Mouse (Mus musculus): ENCODE results near the gene Lmod3. TPM values are rescaled to one million over a fixed set of nuclear protein-coding genes. Genes with fewer than 3 reads are reported as not detected.
"Not testable (repeated sequence)": the region's sequence is repeated elsewhere in the genome, so short reads cannot be mapped to it uniquely, and the experiment has no call there.

Lmod3 gene
- polyA plus RNA-seq, 1 experiment from 2014 or later = not detected

DNA sequence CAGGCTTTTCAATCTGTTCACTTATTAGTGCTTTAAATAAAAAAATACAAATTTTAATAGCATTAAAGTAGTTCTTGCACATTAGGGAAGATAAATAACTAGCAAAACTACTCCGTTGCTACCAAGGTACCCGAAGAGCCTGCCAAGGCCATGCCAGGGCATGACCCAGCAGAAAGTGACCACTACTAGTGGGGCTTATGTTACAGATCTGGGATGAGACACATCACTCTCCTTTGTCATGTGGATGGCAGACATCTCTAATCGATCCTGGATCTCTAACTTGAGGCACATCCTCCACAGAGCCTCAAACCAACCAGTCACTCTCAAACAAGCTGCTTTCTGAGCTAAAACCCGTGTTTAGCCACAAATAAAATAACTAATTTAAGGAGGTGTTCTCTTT lies 14.1 kb upstream of the Lmod3 start:
- H3K4me3 ChIP-seq (ENCODE audit: low read depth, low read length) = no peak overlapping the region
- no peak overlapping the region for H3K9ac ChIP-seq (ENCODE audit: low read depth, low read length)
- H3K27ac ChIP-seq (ENCODE audit: low read length) = no peak overlapping the region
- no peak for ATAC-seq
- H3K36me3 ChIP-seq (ENCODE audit: control insufficient read depth, insufficient read depth, low read length) = no peaks in the 10 kb centered on the region
- no peaks in the 10 kb centered on the region for H3K4me1 ChIP-seq (ENCODE audit: control insufficient read depth, insufficient read depth, low read length)
- WGBS = 79% methylated on average over 4 of the region's 4 CpGs
- no peak overlapping the region for H3K4me2 ChIP-seq (ENCODE audit: low read length)
- no peaks in the 10 kb centered on the region for H3K9me3 ChIP-seq (replicated peaks; ENCODE audit: control insufficient read depth, low read length, poor library complexity, severe bottlenecking)
- H3K27me3 ChIP-seq (ENCODE audit: control insufficient read depth, insufficient read depth, low read depth, low read length) = no peaks in the 10 kb centered on the region; the same call in 1 of the 2 replicates

DNA sequence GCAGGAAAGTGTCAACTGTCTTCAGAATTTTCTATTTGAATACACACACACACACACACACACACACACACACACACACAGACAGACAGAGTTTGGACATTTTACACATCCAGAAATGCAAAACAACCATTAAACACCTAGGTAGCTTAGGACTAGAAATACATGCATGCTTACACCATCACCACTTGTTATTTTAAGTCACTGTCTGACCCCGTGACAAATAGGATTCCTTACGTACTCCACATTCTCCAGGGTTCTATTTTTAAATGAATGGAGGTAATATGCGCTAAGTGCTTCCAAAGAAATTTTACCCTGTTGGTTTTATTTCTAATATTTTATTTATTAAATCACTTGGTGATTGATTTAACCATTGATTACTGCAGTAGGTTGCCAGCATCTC lies 13.1 kb upstream of the Lmod3 start:
- H3K4me3 ChIP-seq (ENCODE audit: low read depth, low read length) = no peak overlapping the region
- H3K9ac ChIP-seq (ENCODE audit: low read depth, low read length) = no peak overlapping the region
- H3K36me3 ChIP-seq (ENCODE audit: control insufficient read depth, insufficient read depth, low read length) = no peaks in the 10 kb centered on the region
- ATAC-seq = no peak
- H3K9me3 ChIP-seq (replicated peaks; ENCODE audit: control insufficient read depth, low read length, poor library complexity, severe bottlenecking) = no peaks in the 10 kb centered on the region
- WGBS = 75% methylated on average over 3 of the region's 3 CpGs
- no peaks in the 10 kb centered on the region; the same call in 1 of the 2 replicates for H3K27me3 ChIP-seq (ENCODE audit: control insufficient read depth, insufficient read depth, low read depth, low read length)
- no peak overlapping the region for H3K27ac ChIP-seq (ENCODE audit: low read length)
- H3K4me2 ChIP-seq (ENCODE audit: low read length) = no peak overlapping the region
- no peaks in the 10 kb centered on the region for H3K4me1 ChIP-seq (ENCODE audit: control insufficient read depth, insufficient read depth, low read length)

- WGBS = 87% methylated on average over 8 of the region's 8 CpGs
- no peaks in the 10 kb centered on the region for H3K36me3 ChIP-seq (ENCODE audit: control insufficient read depth, insufficient read depth, low read length)
- H3K4me2 ChIP-seq (ENCODE audit: low read length) = no peak overlapping the region
- H3K4me1 ChIP-seq (ENCODE audit: control insufficient read depth, insufficient read depth, low read length) = no peaks in the 10 kb centered on the region
- no peak for ATAC-seq
- H3K4me3 ChIP-seq (ENCODE audit: low read depth, low read length) = no peak overlapping the region
- no peaks in the 10 kb centered on the region for H3K9me3 ChIP-seq (replicated peaks; ENCODE audit: control insufficient read depth, low read length, poor library complexity, severe bottlenecking)
- H3K27me3 ChIP-seq (ENCODE audit: control insufficient read depth, insufficient read depth, low read depth, low read length) = no peaks in the 10 kb centered on the region
- no peak overlapping the region for H3K27ac ChIP-seq (ENCODE audit: low read length)
- no peak overlapping the region for H3K9ac ChIP-seq (ENCODE audit: low read depth, low read length)
These were observed 12.7 kb upstream of the Lmod3 start for GRCm38 (mm10) chr6:97265240-97265639.

GRCm38 (mm10) chr6:97263750-97264149 lies 11.2 kb upstream of the Lmod3 start:
- not testable (repeated sequence) for H3K27me3 ChIP-seq (ENCODE audit: control insufficient read depth, insufficient read depth, low read depth, low read length); H3K9ac ChIP-seq (ENCODE audit: low read depth, low read length); H3K4me1 ChIP-seq (ENCODE audit: control insufficient read depth, insufficient read depth, low read length); H3K27ac ChIP-seq (ENCODE audit: low read length); H3K4me3 ChIP-seq (ENCODE audit: low read depth, low read length); ATAC-seq; H3K36me3 ChIP-seq (ENCODE audit: control insufficient read depth, insufficient read depth, low read length); H3K4me2 ChIP-seq (ENCODE audit: low read length); H3K9me3 ChIP-seq (replicated peaks; ENCODE audit: control insufficient read depth, low read length, poor library complexity, severe bottlenecking)

- Histone ChIP-seq H3K36me3 (ENCODE audit: control insufficient read depth, insufficient read depth, low read length) (no peaks in the 10 kb centered on the region), H3K4me2 (ENCODE audit: low read length) (no peak overlapping the region), H3K27me3 (ENCODE audit: control insufficient read depth, insufficient read depth, low read depth, low read length) (no peaks in the 10 kb centered on the region), H3K4me3 (ENCODE audit: low read depth, low read length) (no peak overlapping the region), H3K9ac (ENCODE audit: low read depth, low read length) (no peak overlapping the region), H3K27ac (ENCODE audit: low read length) (no peak overlapping the region), H3K4me1 (ENCODE audit: control insufficient read depth, insufficient read depth, low read length) (no peaks in the 10 kb centered on the region), H3K9me3 (replicated peaks; ENCODE audit: control insufficient read depth, low read length, poor library complexity, severe bottlenecking) (no peaks in the 10 kb centered on the region)
- 77% methylated on average over 4 of the region's 4 CpGs for WGBS
- ATAC-seq = no peak
These were observed 9.7 kb upstream of the Lmod3 start for GRCm38 (mm10) chr6:97262229-97262628.

DNA sequence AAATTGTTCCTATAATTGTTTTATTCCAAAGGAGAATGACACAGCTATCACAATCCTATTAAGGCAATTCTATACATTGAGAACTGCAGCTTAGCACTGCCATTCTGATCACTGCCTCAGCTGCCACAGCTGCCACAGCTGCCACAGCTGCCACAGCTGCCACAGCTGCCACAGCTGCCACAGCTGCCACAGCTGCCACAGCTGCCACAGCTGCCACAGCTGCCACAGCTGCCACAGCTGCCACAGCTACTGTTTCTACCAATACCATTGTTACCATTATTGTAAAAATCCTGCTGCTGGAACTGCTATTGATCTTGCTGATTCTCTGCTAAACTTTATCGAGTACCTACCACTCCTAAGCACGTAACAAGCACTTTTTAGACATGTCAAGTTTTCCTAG lies 7.4 kb upstream of the Lmod3 start:
- H3K4me1 ChIP-seq (ENCODE audit: control insufficient read depth, insufficient read depth, low read length); H3K27me3 ChIP-seq (ENCODE audit: control insufficient read depth, insufficient read depth, low read depth, low read length); H3K4me3 ChIP-seq (ENCODE audit: low read depth, low read length); H3K9me3 ChIP-seq (replicated peaks; ENCODE audit: control insufficient read depth, low read length, poor library complexity, severe bottlenecking); H3K27ac ChIP-seq (ENCODE audit: low read length); H3K4me2 ChIP-seq (ENCODE audit: low read length); H3K9ac ChIP-seq (ENCODE audit: low read depth, low read length); ATAC-seq; H3K36me3 ChIP-seq (ENCODE audit: control insufficient read depth, insufficient read depth, low read length): not testable (repeated sequence)
- 77% methylated on average over 2 of the region's 2 CpGs for whole genome bisulfite sequencing

DNA sequence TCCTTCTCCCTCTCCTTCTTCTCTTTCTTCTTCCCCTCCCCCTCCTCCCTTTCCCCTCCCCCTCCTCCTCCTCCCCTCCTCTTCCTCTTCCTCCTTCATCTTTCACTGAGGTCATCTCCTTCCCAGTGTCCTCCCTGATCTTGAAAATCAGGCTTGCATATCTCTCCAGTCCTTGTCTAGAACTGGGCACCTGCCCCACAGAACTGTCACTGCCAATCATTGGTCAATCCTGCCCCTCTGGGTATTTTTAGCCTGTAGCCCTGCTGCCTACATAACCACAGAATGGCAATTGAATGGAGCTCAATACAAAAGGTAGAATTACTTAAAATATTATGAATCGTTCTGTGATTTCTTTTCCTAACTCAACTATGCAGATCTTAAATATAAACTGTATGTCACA lies 5.9 kb upstream of the Lmod3 start:
- WGBS = 89% methylated on average over 1 of the region's 1 CpGs
- no peak for ATAC-seq
- no peak overlapping the region for H3K4me3 ChIP-seq (ENCODE audit: low read depth, low read length)

DNA sequence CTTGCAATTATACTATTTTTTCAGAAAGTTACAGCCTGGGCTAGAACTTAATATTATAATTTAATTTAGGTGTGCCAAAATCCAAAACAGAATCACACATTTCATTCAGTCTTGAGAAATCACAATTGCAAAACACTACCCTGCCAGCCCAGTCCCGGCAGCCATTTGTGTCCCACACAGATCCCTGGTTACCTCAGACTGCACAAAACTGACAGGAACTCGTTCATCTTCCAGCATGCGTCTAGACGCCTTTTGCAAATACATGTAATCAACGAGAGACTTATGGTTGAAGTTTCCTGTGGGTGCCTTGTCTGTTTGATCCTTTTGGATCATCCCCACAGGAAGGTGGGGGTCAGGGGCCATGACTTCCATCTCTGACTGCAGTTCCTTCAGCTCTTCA lies 473 bp downstream of the Lmod3 start:
- ATAC-seq = no peak
- Histone ChIP-seq H3K9me3 (replicated peaks; ENCODE audit: control insufficient read depth, low read length, poor library complexity, severe bottlenecking) (no peaks in the 10 kb centered on the region), H3K4me3 (ENCODE audit: low read depth, low read length) (no peak overlapping the region), H3K36me3 (ENCODE audit: control insufficient read depth, insufficient read depth, low read length) (no peaks in the 10 kb centered on the region), H3K9ac (ENCODE audit: low read depth, low read length) (no peak overlapping the region), H3K4me2 (ENCODE audit: low read length) (no peak overlapping the region), H3K27ac (ENCODE audit: low read length) (no peak overlapping the region), H3K27me3 (ENCODE audit: control insufficient read depth, insufficient read depth, low read depth, low read length) (no peaks in the 10 kb centered on the region), H3K4me1 (ENCODE audit: control insufficient read depth, insufficient read depth, low read length) (no peaks in the 10 kb centered on the region)
- WGBS = 84% methylated on average over 5 of the region's 5 CpGs

More for the DNA sequence above, 5.9 kb upstream of the Lmod3 start:
- Histone ChIP-seq H3K9me3 (replicated peaks; ENCODE audit: control insufficient read depth, low read length, poor library complexity, severe bottlenecking) (no peaks in the 10 kb centered on the region), H3K4me1 (ENCODE audit: control insufficient read depth, insufficient read depth, low read length) (no peaks in the 10 kb centered on the region), H3K36me3 (ENCODE audit: control insufficient read depth, insufficient read depth, low read length) (no peaks in the 10 kb centered on the region), H3K9ac (ENCODE audit: low read depth, low read length) (no peak overlapping the region), H3K27ac (ENCODE audit: low read length) (no peak overlapping the region), H3K27me3 (ENCODE audit: control insufficient read depth, insufficient read depth, low read depth, low read length) (no peaks in the 10 kb centered on the region), H3K4me2 (ENCODE audit: low read length) (no peak overlapping the region)

DNA sequence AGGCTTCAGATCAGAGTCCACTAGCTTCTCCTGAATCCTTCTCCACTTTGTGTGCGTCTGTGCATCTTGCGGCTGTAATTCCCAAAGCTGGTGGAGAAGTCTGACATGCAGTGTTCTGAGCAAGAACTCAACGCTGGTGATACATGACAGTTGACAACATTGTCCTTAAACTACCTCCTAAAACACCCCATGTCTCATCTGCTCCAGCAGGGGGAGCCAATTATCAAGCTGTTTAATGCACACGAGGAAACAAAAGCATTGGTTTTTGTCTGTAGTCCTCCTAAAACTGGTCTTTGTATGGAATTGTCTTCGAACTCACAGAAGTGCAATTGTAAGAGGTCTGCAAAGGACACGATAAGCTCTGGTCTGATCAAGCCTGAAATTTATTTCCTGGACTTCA lies 1.6 kb downstream of the Lmod3 start:
- Histone ChIP-seq H3K4me1 (ENCODE audit: control insufficient read depth, insufficient read depth, low read length) (no peaks in the 10 kb centered on the region), H3K36me3 (ENCODE audit: control insufficient read depth, insufficient read depth, low read length) (no peaks in the 10 kb centered on the region), H3K9me3 (replicated peaks; ENCODE audit: control insufficient read depth, low read length, poor library complexity, severe bottlenecking) (no peaks in the 10 kb centered on the region), H3K4me2 (ENCODE audit: low read length) (no peak overlapping the region), H3K4me3 (ENCODE audit: low read depth, low read length) (no peak overlapping the region), H3K27ac (ENCODE audit: low read length) (no peak overlapping the region), H3K9ac (ENCODE audit: low read depth, low read length) (no peak overlapping the region), H3K27me3 (ENCODE audit: control insufficient read depth, insufficient read depth, low read depth, low read length) (no peaks in the 10 kb centered on the region)
- 35% methylated on average over 6 of the region's 6 CpGs for WGBS
- no peak for ATAC-seq

GRCm38 (mm10) chr6:97245200-97245599 lies 7.4 kb downstream of the Lmod3 start:
- Histone ChIP-seq H3K9me3 (replicated peaks; ENCODE audit: control insufficient read depth, low read length, poor library complexity, severe bottlenecking) (no peaks in the 10 kb centered on the region), H3K36me3 (ENCODE audit: control insufficient read depth, insufficient read depth, low read length) (no peaks in the 10 kb centered on the region), H3K27ac (ENCODE audit: low read length) (no peak overlapping the region), H3K27me3 (ENCODE audit: control insufficient read depth, insufficient read depth, low read depth, low read length) (no peaks in the 10 kb centered on the region), H3K4me3 (ENCODE audit: low read depth, low read length) (no peak overlapping the region), H3K9ac (ENCODE audit: low read depth, low read length) (no peak overlapping the region), H3K4me2 (ENCODE audit: low read length) (no peak overlapping the region), H3K4me1 (ENCODE audit: control insufficient read depth, insufficient read depth, low read length) (no peaks in the 10 kb centered on the region)
- no peak for ATAC-seq
